Mouse (Mus musculus): ENCODE data around the gene Hip1. TPM values are rescaled to one million over a fixed set of nuclear protein-coding genes. Genes with fewer than 3 reads are reported as not detected.

The Hip1 gene
- polyA plus RNA-seq, 1 experiment from 2014 or later = 76.5 TPM

DNA sequence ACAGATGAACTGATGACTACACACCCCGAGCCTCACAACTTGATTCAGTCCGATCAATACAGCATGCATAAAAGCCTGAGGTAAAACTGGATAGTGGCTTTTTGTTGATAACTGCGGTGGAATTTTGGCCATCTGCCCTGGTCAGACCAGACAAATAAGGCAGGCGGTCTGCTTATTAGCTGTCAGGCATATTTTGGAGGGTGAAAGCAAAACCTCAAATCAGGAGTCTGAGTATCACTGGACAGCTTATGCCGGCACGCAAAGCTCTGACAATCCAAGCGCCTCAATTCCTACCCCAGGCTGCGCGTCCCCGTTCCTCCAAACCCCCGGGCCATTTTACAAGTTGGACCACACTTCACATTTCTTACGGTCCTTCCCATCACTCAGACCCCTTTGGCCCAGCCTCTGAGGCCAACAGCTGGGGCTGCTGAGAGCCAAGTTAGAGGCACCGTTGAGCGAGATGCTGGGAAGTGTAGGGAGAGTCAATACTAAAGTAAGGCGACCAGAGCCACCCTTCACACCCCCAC is 825 bp downstream of the Hip1 start:
- ATAC-seq (replicated peaks; ENCODE audit: low FRiP score) (no peak), DNase-seq (ENCODE audit: low spot score) (peak; percentile 61)
- 9% methylated on average over 15 of the region's 15 CpGs for WGBS

DNA sequence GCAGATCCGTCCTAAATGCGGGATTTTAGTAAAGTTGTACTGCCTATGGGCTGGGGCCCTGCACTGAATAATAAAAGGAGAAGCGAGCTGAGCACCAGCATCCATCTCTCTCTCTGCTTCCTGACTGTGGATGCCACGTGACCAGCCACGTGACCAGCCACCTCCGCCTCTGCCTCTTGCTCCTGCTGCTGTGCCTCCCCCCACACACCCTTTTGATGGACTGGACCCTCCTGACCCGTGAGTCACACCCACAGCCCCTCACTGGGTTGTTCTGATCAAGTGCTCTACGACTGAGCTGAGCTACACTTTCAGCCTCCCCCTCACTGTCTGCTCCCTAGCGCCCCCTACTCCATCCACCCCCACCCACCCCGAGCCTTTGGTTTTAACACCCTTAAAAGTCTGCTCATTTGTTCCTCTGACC is 7.1 kb downstream of the Hip1 start:
- Histone ChIP-seq H3K27me3 (ENCODE audit: control insufficient read depth, insufficient read depth, low read length) (no peaks in the 10 kb centered on the region), H3K36me3 (ENCODE audit: control insufficient read depth, insufficient read depth, low read length) (no peaks in the 10 kb centered on the region), H3K9ac (ENCODE audit: low read length) (no peak overlapping the region), H3K27ac (ENCODE audit: low read depth, low read length) (no peak overlapping the region), H3K9me3 (ENCODE audit: control insufficient read depth, low read length) (no peaks in the 10 kb centered on the region), H3K4me2 (ENCODE audit: low read depth, low read length, severe bottlenecking) (no peak overlapping the region), H3K4me3 (ENCODE audit: low read depth, low read length) (no peak overlapping the region), H3K4me1 (replicated peaks; ENCODE audit: control insufficient read depth, insufficient read depth, low read length) (no peaks in the 10 kb centered on the region)
- ATAC-seq (replicated peaks; ENCODE audit: low FRiP score) (no peak), DNase-seq (ENCODE audit: low spot score) (no peak)
- 80% methylated on average over 10 of the region's 10 CpGs for WGBS

More for the DNA sequence above, 825 bp downstream of the Hip1 start:
- H3K4me1 ChIP-seq (replicated peaks; ENCODE audit: control insufficient read depth, insufficient read depth, low read length) = no peaks in the 10 kb centered on the region; the same call in 1 of the 2 replicates
- H3K4me3 ChIP-seq (ENCODE audit: low read depth, low read length) = peak overlapping the region; percentile 68
- peak overlapping the region; percentile 96 for H3K4me2 ChIP-seq (ENCODE audit: low read depth, low read length, severe bottlenecking)
- H3K27ac ChIP-seq (ENCODE audit: low read depth, low read length) = no peak overlapping the region
- H3K9me3 ChIP-seq (ENCODE audit: control insufficient read depth, low read length) = no peaks in the 10 kb centered on the region
- no peaks in the 10 kb centered on the region for H3K36me3 ChIP-seq (ENCODE audit: control insufficient read depth, insufficient read depth, low read length)
- H3K9ac ChIP-seq (ENCODE audit: low read length) = peak overlapping the region; percentile 65
- no peaks in the 10 kb centered on the region for H3K27me3 ChIP-seq (ENCODE audit: control insufficient read depth, insufficient read depth, low read length)

- Histone ChIP-seq H3K9me3 (ENCODE audit: control insufficient read depth, low read length) (no peaks in the 10 kb centered on the region), H3K36me3 (ENCODE audit: control insufficient read depth, insufficient read depth, low read length) (no peaks in the 10 kb centered on the region), H3K9ac (ENCODE audit: low read length) (no peak overlapping the region), H3K27me3 (ENCODE audit: control insufficient read depth, insufficient read depth, low read length) (no peaks in the 10 kb centered on the region), H3K4me2 (ENCODE audit: low read depth, low read length, severe bottlenecking) (no peak overlapping the region), H3K4me3 (ENCODE audit: low read depth, low read length) (no peak overlapping the region), H3K4me1 (replicated peaks; ENCODE audit: control insufficient read depth, insufficient read depth, low read length) (no peaks in the 10 kb centered on the region), H3K27ac (ENCODE audit: low read depth, low read length) (no peak overlapping the region)
- ATAC-seq (replicated peaks; ENCODE audit: low FRiP score) (no peak), DNase-seq (ENCODE audit: low spot score) (no peak)
- 82% methylated on average over 4 of the region's 4 CpGs for WGBS
Observed at GRCm38 (mm10) chr5:135537326-135537725, 7.6 kb downstream of the Hip1 start.

GRCm38 (mm10) chr5:135535867-135536266 is 9.1 kb downstream of the Hip1 start:
- H3K4me2 ChIP-seq (ENCODE audit: low read depth, low read length, severe bottlenecking) = no peak overlapping the region
- H3K27ac ChIP-seq (ENCODE audit: low read depth, low read length) = no peak overlapping the region
- no peaks in the 10 kb centered on the region for H3K27me3 ChIP-seq (ENCODE audit: control insufficient read depth, insufficient read depth, low read length)
- no peaks in the 10 kb centered on the region for H3K4me1 ChIP-seq (replicated peaks; ENCODE audit: control insufficient read depth, insufficient read depth, low read length)
- no peak for ATAC-seq (replicated peaks; ENCODE audit: low FRiP score)
- H3K4me3 ChIP-seq (ENCODE audit: low read depth, low read length) = no peak overlapping the region
- no peaks in the 10 kb centered on the region for H3K36me3 ChIP-seq (ENCODE audit: control insufficient read depth, insufficient read depth, low read length)
- H3K9me3 ChIP-seq (ENCODE audit: control insufficient read depth, low read length) = no peaks in the 10 kb centered on the region
- DNase-seq (ENCODE audit: low spot score) = no peak
- no peak overlapping the region for H3K9ac ChIP-seq (ENCODE audit: low read length)

- 86% methylated on average over 10 of the region's 10 CpGs for WGBS
- no peak overlapping the region for H3K4me3 ChIP-seq (ENCODE audit: low read depth, low read length)
- no peak overlapping the region for H3K9ac ChIP-seq (ENCODE audit: low read length)
- no peak overlapping the region for H3K4me2 ChIP-seq (ENCODE audit: low read depth, low read length, severe bottlenecking)
- H3K36me3 ChIP-seq (ENCODE audit: control insufficient read depth, insufficient read depth, low read length) = no peaks in the 10 kb centered on the region
- no peak overlapping the region for H3K27ac ChIP-seq (ENCODE audit: low read depth, low read length)
- no peaks in the 10 kb centered on the region for H3K9me3 ChIP-seq (ENCODE audit: control insufficient read depth, low read length)
- H3K4me1 ChIP-seq (replicated peaks; ENCODE audit: control insufficient read depth, insufficient read depth, low read length) = no peaks in the 10 kb centered on the region
- DNase-seq (ENCODE audit: low spot score) = no peak
- no peak for ATAC-seq (replicated peaks; ENCODE audit: low FRiP score)
- H3K27me3 ChIP-seq (ENCODE audit: control insufficient read depth, insufficient read depth, low read length) = no peaks in the 10 kb centered on the region
Observed at GRCm38 (mm10) chr5:135533431-135533830, 11.5 kb downstream of the Hip1 start.

DNA sequence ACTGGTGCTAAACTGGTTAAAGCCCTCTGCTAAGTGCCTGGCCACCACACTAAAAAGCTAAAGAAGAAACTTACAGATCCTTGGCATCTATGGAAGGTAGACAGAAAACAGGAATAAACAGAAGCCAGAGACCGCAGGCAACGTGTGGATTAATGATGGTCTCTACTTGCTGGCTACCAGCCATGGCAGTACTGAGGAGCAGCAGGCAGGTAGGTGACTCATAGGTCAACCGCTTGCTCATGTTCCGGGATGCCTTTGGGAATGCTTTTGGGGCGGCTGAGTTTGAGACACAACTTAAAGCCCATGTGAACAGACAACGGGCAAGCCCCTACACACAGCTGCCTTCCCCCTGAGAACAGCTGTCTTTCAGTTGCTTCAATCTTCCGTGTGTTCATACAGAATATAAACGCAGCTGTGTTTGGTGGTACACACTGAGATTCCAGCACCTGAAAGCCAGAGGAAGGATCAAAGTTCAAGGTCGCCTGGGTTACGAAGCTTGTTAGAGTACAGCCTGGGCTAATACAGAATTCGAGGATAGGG is 13.5 kb downstream of the Hip1 start:
- Histone ChIP-seq H3K27ac (ENCODE audit: low read depth, low read length) (no peak overlapping the region), H3K4me1 (replicated peaks; ENCODE audit: control insufficient read depth, insufficient read depth, low read length) (no peaks in the 10 kb centered on the region), H3K9ac (ENCODE audit: low read length) (no peak overlapping the region), H3K36me3 (ENCODE audit: control insufficient read depth, insufficient read depth, low read length) (no peaks in the 10 kb centered on the region), H3K4me2 (ENCODE audit: low read depth, low read length, severe bottlenecking) (no peak overlapping the region), H3K4me3 (ENCODE audit: low read depth, low read length) (no peak overlapping the region), H3K9me3 (ENCODE audit: control insufficient read depth, low read length) (no peaks in the 10 kb centered on the region), H3K27me3 (ENCODE audit: control insufficient read depth, insufficient read depth, low read length) (no peaks in the 10 kb centered on the region)
- ATAC-seq (replicated peaks; ENCODE audit: low FRiP score) = no peak
- WGBS = 89% methylated on average over 11 of the region's 11 CpGs
- DNase-seq (ENCODE audit: low spot score) = no peak

DNA sequence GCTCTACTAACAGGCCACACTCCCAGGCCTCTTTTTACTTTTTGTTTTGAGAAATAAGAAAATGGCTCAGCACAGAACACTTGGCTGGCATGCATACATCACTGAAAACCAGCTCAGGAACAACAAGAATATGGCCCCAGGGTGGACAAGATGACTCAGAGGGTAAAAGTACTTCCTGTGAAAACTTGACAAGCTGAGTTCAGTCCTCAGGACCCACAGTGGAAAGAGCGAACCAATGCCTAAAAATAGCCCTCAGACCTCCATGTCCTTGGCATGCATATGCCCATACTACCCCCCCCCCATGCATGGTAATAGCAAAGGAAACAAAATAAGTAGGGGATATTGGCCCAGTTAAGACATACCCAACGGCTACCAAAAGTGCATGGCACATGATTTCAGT is 15.0 kb downstream of the Hip1 start:
- H3K27ac ChIP-seq (ENCODE audit: low read depth, low read length) = no peak overlapping the region
- H3K27me3 ChIP-seq (ENCODE audit: control insufficient read depth, insufficient read depth, low read length) = no peaks in the 10 kb centered on the region
- no peaks in the 10 kb centered on the region for H3K36me3 ChIP-seq (ENCODE audit: control insufficient read depth, insufficient read depth, low read length)
- H3K9ac ChIP-seq (ENCODE audit: low read length) = no peak overlapping the region
- H3K4me2 ChIP-seq (ENCODE audit: low read depth, low read length, severe bottlenecking) = no peak overlapping the region
- ATAC-seq (replicated peaks; ENCODE audit: low FRiP score) (no peak), DNase-seq (ENCODE audit: low spot score) (no peak)
- H3K4me3 ChIP-seq (ENCODE audit: low read depth, low read length) = no peak overlapping the region
- WGBS = 80% methylated on average over 2 of the region's 2 CpGs
- H3K9me3 ChIP-seq (ENCODE audit: control insufficient read depth, low read length) = no peaks in the 10 kb centered on the region
- H3K4me1 ChIP-seq (replicated peaks; ENCODE audit: control insufficient read depth, insufficient read depth, low read length) = no peaks in the 10 kb centered on the region

GRCm38 (mm10) chr5:135529310-135529709 is 15.6 kb downstream of the Hip1 start:
- Histone ChIP-seq H3K9ac (ENCODE audit: low read length) (no peak overlapping the region), H3K27me3 (ENCODE audit: control insufficient read depth, insufficient read depth, low read length) (no peaks in the 10 kb centered on the region)
- 78% methylated on average over 3 of the region's 3 CpGs for WGBS

GRCm38 (mm10) chr5:135527986-135528385 is 16.9 kb downstream of the Hip1 start:
- 51% methylated on average over 7 of the region's 7 CpGs for WGBS
- ATAC-seq (replicated peaks; ENCODE audit: low FRiP score) (no peak), DNase-seq (ENCODE audit: low spot score) (no peak)
- Histone ChIP-seq H3K27ac (ENCODE audit: low read depth, low read length) (no peak overlapping the region), H3K4me1 (replicated peaks; ENCODE audit: control insufficient read depth, insufficient read depth, low read length) (no peaks in the 10 kb centered on the region), H3K27me3 (ENCODE audit: control insufficient read depth, insufficient read depth, low read length) (no peaks in the 10 kb centered on the region), H3K9me3 (ENCODE audit: control insufficient read depth, low read length) (no peaks in the 10 kb centered on the region), H3K4me2 (ENCODE audit: low read depth, low read length, severe bottlenecking) (no peak overlapping the region), H3K36me3 (ENCODE audit: control insufficient read depth, insufficient read depth, low read length) (no peaks in the 10 kb centered on the region), H3K9ac (ENCODE audit: low read length) (no peak overlapping the region), H3K4me3 (ENCODE audit: low read depth, low read length) (no peak overlapping the region)

More at GRCm38 (mm10) chr5:135529310-135529709, 15.6 kb downstream of the Hip1 start:
- Histone ChIP-seq H3K4me2 (ENCODE audit: low read depth, low read length, severe bottlenecking) (no peak overlapping the region), H3K9me3 (ENCODE audit: control insufficient read depth, low read length) (no peaks in the 10 kb centered on the region), H3K4me3 (ENCODE audit: low read depth, low read length) (no peak overlapping the region), H3K36me3 (ENCODE audit: control insufficient read depth, insufficient read depth, low read length) (no peaks in the 10 kb centered on the region), H3K4me1 (replicated peaks; ENCODE audit: control insufficient read depth, insufficient read depth, low read length) (no peaks in the 10 kb centered on the region), H3K27ac (ENCODE audit: low read depth, low read length) (no peak overlapping the region)
- ATAC-seq (replicated peaks; ENCODE audit: low FRiP score) = no peak
- DNase-seq (ENCODE audit: low spot score) = no peak

Measured in forebrain, embryonic 11.5 days (tissue).